Mouse (Mus musculus): ENCODE results near the gene Syt16. TPM values are rescaled to one million over a fixed set of nuclear protein-coding genes. Genes with fewer than 3 reads are reported as not detected.
A peak's percentile ranks its signal among the peaks of the same experiment; 100 is the strongest.

Syt16 gene
- polyA plus RNA-seq, 1 experiment from 2014 or later, result 11.2 TPM

DNA sequence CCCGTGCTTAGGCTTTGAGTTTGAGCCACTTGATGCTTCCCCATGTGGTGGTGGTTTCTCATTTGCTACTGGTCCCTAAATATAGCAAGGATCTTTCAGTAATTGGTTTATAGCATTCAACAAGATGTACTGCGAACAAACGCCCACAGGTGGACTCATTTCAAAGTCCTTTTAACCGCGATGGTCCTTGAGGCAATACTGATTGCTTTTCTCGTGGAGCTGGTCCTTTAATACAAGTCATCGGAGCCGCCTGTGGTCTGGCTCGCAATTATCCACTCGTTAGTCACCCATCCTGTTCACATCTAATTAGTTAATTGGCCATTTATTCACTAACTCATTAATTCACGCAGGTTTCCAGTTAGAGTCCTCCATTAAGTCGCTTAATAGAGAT, 560 bp upstream of the Syt16 start:
- Histone ChIP-seq H3K9me3 (ENCODE audit: control insufficient read depth, low read length) (no peaks in the 10 kb centered on the region), H3K9ac (ENCODE audit: low read length) (no peak overlapping the region), H3K4me2 (replicated peaks; ENCODE audit: low read depth) (no peak overlapping the region), H3K4me1 (replicated peaks; ENCODE audit: control insufficient read depth, insufficient read depth) (no peaks in the 10 kb centered on the region), H3K4me3 (ENCODE audit: low read depth, low read length) (no peak overlapping the region), H3K27ac (replicated peaks) (no peak overlapping the region), H3K36me3 (ENCODE audit: control insufficient read depth, insufficient read depth, low read length) (no peaks in the 10 kb centered on the region), H3K27me3 (ENCODE audit: control insufficient read depth, insufficient read depth, low read length) (no peaks in the 10 kb centered on the region)
- DNase-seq (ENCODE audit: low spot score) (no peak), ATAC-seq (ENCODE audit: low FRiP score, low TSS enrichment) (no peak)
- WGBS, result 62% methylated on average over 12 of the region's 12 CpGs
- TF ChIP-seq EP300 (optimal IDR thresholded peaks at IDR 0.05), result no peak

DNA sequence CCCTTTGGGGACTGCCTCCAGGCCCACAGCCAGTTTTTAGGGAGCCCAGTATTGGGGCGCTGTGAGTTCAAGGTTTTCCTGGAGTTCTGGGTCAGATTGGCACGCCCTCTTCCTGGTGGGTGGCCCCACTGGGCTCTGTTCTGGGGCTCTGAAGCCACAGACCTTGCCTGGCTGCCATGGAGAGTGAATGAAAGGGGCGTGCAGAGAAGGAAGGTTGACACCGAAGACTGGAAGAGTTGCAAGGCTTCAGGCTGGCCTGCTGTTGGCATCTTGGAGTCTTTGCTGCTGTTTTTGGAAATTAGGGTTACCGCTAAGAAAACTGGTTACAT, 631 bp downstream of the Syt16 start:
- H3K27ac ChIP-seq (replicated peaks), result no peak overlapping the region
- H3K9ac ChIP-seq (ENCODE audit: low read length), result peak overlapping the region; percentile 48; the same call in 1 of the 2 replicates
- TF ChIP-seq CTCF (IDR thresholded peaks at IDR 0.05; ENCODE audit: low read depth) (no peak), EP300 (optimal IDR thresholded peaks at IDR 0.05) (no peak)
- H3K36me3 ChIP-seq (ENCODE audit: control insufficient read depth, insufficient read depth, low read length), result no peaks in the 10 kb centered on the region
- ATAC-seq (ENCODE audit: low FRiP score, low TSS enrichment) (no peak), DNase-seq (ENCODE audit: low spot score) (no peak)
- peak overlapping the region; percentile 45 for H3K4me3 ChIP-seq (ENCODE audit: low read depth, low read length)
- H3K4me2 ChIP-seq (replicated peaks; ENCODE audit: low read depth), result peak overlapping the region; percentile 75
- no peaks in the 10 kb centered on the region for H3K4me1 ChIP-seq (replicated peaks; ENCODE audit: control insufficient read depth, insufficient read depth)
- WGBS, result 39% methylated on average over 5 of the region's 5 CpGs
- H3K9me3 ChIP-seq (ENCODE audit: control insufficient read depth, low read length), result no peaks in the 10 kb centered on the region
- no peaks in the 10 kb centered on the region for H3K27me3 ChIP-seq (ENCODE audit: control insufficient read depth, insufficient read depth, low read length)

DNA sequence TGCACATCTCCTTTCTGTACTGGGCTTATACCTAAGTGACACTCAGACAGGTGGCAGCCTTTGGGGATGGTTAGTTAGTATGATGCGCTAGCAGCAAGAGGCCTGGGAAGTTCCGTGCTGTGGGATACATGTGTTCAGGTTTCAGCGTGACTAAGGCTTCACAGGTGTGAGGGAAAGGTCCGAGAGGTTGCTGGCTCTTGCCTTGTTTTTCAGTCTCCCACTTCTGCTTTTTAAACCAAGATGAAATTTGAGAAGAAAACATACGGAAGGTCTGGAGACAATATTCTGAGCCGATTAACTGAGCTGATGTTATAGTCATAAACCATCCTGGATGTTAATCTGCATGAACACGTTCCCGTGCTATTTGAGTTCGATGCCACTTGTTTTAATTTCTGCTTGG, 5.0 kb downstream of the Syt16 start:
- Histone ChIP-seq H3K9me3 (ENCODE audit: control insufficient read depth, low read length) (no peaks in the 10 kb centered on the region), H3K4me3 (ENCODE audit: low read depth, low read length) (no peak overlapping the region), H3K9ac (ENCODE audit: low read length) (no peak overlapping the region), H3K27me3 (ENCODE audit: control insufficient read depth, insufficient read depth, low read length) (no peaks in the 10 kb centered on the region), H3K4me1 (replicated peaks; ENCODE audit: control insufficient read depth, insufficient read depth) (no peaks in the 10 kb centered on the region), H3K4me2 (replicated peaks; ENCODE audit: low read depth) (no peak overlapping the region), H3K27ac (replicated peaks) (no peak overlapping the region), H3K36me3 (ENCODE audit: control insufficient read depth, insufficient read depth, low read length) (no peaks in the 10 kb centered on the region)
- TF ChIP-seq CTCF (IDR thresholded peaks at IDR 0.05; ENCODE audit: low read depth), result no peak
- no peak for TF ChIP-seq EP300 (optimal IDR thresholded peaks at IDR 0.05)
- ATAC-seq (ENCODE audit: low FRiP score, low TSS enrichment) (no peak), DNase-seq (ENCODE audit: low spot score) (no peak)
- WGBS, result 89% methylated on average over 9 of the region's 9 CpGs

DNA sequence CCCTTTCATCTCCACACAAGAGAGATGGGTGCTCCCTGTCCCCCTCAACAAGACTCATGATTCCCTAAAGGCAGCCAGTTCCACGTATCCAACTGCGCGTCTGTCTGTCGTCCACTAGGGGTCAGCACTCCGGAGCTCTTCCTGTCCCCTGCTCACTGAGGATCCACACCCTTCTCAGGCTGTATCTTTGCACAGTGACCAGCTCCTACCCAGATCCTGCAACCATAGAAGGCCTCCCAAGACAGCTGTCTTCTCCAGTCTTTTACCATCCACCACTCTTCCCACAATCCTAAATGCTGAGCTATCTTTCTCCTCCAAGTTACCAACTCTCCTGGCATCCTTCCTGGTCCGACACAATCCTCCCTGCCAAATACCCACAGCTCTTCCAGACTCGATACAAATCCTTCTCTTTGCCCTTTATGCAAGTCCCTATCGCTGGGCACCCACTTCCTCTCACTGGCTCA, 12.0 kb downstream of the Syt16 start:
- TF ChIP-seq CTCF (IDR thresholded peaks at IDR 0.05; ENCODE audit: low read depth) (peak; percentile 88), EP300 (optimal IDR thresholded peaks at IDR 0.05) (no peak)
- peak; percentile 50 for DNase-seq (ENCODE audit: low spot score)
- no peaks in the 10 kb centered on the region for H3K4me1 ChIP-seq (replicated peaks; ENCODE audit: control insufficient read depth, insufficient read depth)
- no peak overlapping the region for H3K9ac ChIP-seq (ENCODE audit: low read length)
- no peak overlapping the region for H3K4me3 ChIP-seq (ENCODE audit: low read depth, low read length)
- H3K27ac ChIP-seq (replicated peaks), result no peak overlapping the region
- 20% methylated on average over 8 of the region's 8 CpGs for WGBS
- no peaks in the 10 kb centered on the region for H3K36me3 ChIP-seq (ENCODE audit: control insufficient read depth, insufficient read depth, low read length)
- no peaks in the 10 kb centered on the region for H3K9me3 ChIP-seq (ENCODE audit: control insufficient read depth, low read length)
- no peaks in the 10 kb centered on the region for H3K27me3 ChIP-seq (ENCODE audit: control insufficient read depth, insufficient read depth, low read length)
- no peak overlapping the region for H3K4me2 ChIP-seq (replicated peaks; ENCODE audit: low read depth)
- peak; percentile 53 for ATAC-seq (ENCODE audit: low FRiP score, low TSS enrichment)

DNA sequence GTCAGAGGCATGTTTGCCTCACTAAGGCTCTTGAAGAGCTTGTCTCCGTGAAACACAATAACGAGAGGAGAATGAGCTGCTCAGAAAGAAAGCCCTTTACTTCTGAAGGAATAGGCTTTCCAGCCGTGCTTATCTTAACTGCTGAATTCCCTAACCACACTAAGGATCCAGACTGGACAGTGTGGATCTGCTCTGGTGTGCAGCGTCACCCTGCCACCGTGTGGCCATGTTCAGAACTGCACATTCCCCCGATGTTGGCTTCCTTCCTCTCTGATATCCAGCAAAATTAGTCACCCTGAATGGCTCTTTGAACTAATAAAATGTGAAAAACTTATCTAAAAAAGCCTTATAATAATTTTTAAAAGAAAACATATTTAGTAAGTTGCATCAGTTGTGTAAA, 16.3 kb downstream of the Syt16 start:
- Histone ChIP-seq H3K4me3 (ENCODE audit: low read depth, low read length) (no peak overlapping the region), H3K9ac (ENCODE audit: low read length) (no peak overlapping the region), H3K4me2 (replicated peaks; ENCODE audit: low read depth) (peak overlapping the region; percentile 39; the same call in 1 of the 2 replicates), H3K36me3 (ENCODE audit: control insufficient read depth, insufficient read depth, low read length) (no peaks in the 10 kb centered on the region), H3K27ac (replicated peaks) (no peak overlapping the region), H3K4me1 (replicated peaks; ENCODE audit: control insufficient read depth, insufficient read depth) (no peaks in the 10 kb centered on the region), H3K27me3 (ENCODE audit: control insufficient read depth, insufficient read depth, low read length) (no peaks in the 10 kb centered on the region), H3K9me3 (ENCODE audit: control insufficient read depth, low read length) (no peaks in the 10 kb centered on the region)
- 1% methylated on average over 6 of the region's 6 CpGs for WGBS
- ATAC-seq (ENCODE audit: low FRiP score, low TSS enrichment) (0 out of 2 replicates have a peak, but pooled peaks have one; percentile 65), DNase-seq (ENCODE audit: low spot score) (peak; percentile 83)
- TF ChIP-seq CTCF (IDR thresholded peaks at IDR 0.05; ENCODE audit: low read depth) (peak; percentile 98), EP300 (optimal IDR thresholded peaks at IDR 0.05) (no peak)

DNA sequence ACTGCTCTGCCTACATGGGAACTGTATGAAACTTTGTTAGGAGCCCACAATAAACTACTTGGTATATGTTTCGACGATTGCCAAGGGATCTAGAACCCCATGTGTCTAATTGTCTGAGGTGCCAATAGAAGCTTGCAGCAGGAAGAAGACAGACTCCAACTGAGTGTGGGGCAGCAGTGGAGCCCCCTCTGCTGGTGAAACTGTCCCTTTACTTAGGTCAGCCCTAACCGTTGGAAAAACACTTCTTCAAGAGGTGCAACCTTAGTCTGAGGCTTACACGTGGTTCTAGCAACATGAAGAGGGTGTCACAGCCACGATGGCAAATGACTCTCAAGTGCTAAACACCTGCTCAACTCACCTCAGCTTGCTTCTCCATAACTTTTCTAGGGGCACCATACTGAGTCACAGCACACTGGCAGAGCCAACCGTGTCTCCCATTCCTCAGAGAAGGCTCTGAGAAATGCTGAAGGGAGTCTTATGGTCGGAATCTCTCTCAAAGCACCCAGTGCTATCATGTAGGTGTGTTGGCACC, 17.3 kb downstream of the Syt16 start:
- no peak for DNase-seq (ENCODE audit: low spot score)
- 58% methylated on average over 7 of the region's 7 CpGs for WGBS
- peak; percentile 60 for TF ChIP-seq CTCF (IDR thresholded peaks at IDR 0.05; ENCODE audit: low read depth)
- TF ChIP-seq EP300 (optimal IDR thresholded peaks at IDR 0.05), result no peak

More for the DNA sequence above, 17.3 kb downstream of the Syt16 start:
- no peak overlapping the region for H3K4me2 ChIP-seq (replicated peaks; ENCODE audit: low read depth)
- no peaks in the 10 kb centered on the region for H3K4me1 ChIP-seq (replicated peaks; ENCODE audit: control insufficient read depth, insufficient read depth)
- no peak for ATAC-seq (ENCODE audit: low FRiP score, low TSS enrichment)
- no peaks in the 10 kb centered on the region for H3K36me3 ChIP-seq (ENCODE audit: control insufficient read depth, insufficient read depth, low read length)
- no peak overlapping the region for H3K9ac ChIP-seq (ENCODE audit: low read length)
- H3K9me3 ChIP-seq (ENCODE audit: control insufficient read depth, low read length), result no peaks in the 10 kb centered on the region
- H3K27me3 ChIP-seq (ENCODE audit: control insufficient read depth, insufficient read depth, low read length), result no peaks in the 10 kb centered on the region
- no peak overlapping the region for H3K4me3 ChIP-seq (ENCODE audit: low read depth, low read length)
- no peak overlapping the region for H3K27ac ChIP-seq (replicated peaks)
